Mouse (Mus musculus) naive thymus-derived CD4-positive, alpha-beta T cell, adult 2 months (primary cell): ENCODE measurements at regions not wholly inside any gene's neighbourhood (a gene's known extent, or its start where the extent isn't known, plus 50 kb on each side); places are given as distances from the start of the nearest gene placed in this dataset.
A peak's percentile ranks its signal among the peaks of the same experiment; 100 is the strongest.

ENCODE experiments used
- DNase-seq: peaks from one replicate; pipeline ENCODE4 v3.0.0-alpha.2; 2011; ENCODE audit warnings: low read depth

DNA sequence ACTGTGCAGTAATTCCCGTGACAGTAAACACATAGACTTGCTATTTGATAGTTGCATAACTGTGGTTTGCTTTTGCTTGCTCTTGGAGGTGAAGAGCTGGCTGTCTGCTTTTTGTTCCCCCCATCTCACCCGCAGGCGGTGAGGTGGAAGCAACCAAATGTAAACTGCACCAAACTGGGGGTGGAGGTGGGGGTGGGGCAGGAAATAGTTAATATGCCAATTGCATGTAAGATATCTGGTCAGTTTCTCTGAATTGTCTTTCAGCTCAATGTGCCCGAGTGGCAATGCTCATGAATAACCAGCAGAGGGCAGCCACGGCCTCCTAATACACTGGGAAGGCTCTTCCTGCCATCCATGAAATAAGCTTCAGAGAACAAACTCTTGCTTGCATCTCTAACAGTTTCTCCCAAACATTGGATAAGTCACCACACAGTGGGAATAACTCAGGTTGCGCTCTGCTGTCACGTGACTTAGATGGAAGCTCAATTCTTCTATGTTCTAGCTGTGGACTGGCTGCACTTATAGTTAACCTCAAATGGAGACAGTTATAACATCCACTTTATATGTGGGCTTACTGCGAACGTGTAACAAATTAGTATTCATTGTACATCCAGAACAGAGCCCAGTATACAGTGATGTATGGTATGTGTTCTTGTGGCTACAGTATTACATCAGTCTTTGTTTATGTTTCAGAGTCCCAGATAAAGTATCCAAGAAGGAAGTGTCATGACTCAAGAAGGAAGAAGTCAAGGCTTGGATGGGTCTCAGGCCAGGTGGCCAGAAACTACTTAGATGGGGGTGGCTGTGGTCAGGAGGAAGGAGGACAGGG, 62.0 kb upstream of the Egflam start:
- peak; percentile 13 for DNase-seq

DNA sequence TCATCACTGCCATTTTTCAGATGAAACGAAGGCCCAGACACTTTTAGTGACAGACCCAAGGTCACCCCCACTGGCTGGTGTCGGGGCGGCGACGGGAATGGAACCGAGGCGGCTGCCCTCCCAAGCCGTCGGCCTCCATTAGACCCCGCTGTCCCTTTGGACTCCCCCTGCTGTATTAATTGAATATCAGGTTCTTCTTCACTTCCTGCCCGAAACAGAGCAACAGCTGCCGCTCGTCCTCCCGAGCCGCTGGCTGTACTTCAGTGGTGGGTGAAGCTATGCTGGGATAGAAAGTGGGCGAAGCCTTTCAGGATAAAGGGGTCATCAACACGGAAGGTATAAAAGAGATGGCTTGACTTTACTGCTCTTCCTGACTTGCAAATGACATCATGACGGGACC, 64.4 kb upstream of the Egflam start:
- no peak for DNase-seq

DNA sequence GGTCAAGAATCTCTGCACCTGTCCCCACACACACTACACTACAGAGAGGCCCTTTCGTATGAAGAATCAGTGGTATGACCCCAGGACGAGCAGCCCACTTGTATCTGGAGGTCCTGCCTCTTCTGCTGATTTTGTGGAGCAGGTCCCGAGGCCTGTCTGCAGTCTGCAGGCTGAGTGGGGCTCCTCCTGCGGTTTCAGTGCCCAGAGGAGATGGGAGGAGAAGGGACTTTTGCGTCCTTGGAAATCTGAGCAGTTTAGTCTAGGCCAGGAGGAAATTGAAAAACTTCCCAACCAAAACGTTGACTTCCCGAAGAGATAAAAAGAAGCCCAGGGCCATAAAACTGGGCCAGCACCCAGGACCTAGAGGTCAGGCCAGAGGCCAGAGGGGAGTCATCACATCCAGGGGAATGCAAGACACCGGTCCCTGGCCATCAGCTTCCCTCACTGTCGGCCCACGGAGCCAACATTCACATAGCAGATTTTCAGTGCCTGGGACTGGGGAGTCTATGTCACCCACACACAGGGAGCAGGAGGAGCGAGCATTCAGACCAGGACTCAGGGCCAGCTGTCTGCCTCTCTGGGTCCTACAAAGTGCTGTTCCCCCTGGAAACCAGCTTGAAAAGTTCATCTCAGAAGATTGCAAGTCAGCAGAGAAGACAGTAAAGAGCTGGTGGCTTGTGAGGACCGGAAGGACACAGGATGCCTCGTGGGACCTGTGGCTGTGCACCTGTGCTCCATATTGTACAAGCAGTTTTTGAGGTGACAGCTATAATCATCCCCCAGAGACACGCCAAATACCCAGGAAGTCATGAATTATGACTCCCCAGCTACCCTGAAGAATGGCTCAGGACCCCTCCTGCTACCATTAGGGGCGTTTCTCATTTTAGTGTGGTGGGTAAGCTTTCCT, 65.5 kb upstream of the Egflam start:
- DNase-seq, result no peak

DNA sequence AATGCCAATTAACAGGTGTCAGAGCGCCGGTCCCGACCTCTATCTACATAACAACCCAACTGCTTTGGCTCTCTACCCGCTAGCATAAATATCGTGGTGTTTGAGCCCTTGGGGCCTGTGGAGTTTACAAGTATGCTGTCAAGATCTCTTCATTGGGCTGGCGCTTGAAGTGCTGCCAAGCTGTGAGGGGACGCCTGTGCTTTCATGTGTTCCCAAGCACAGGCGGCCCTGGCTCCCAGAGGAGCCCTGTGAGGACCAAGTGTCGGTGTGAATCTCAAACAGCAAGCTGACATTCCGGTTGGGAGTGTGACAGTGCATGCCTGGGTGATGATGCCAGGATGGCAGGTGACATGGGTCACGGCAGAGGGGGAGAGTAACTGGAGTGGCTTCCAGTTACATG, 82.0 kb upstream of the Egflam start:
- DNase-seq, result no peak

DNA sequence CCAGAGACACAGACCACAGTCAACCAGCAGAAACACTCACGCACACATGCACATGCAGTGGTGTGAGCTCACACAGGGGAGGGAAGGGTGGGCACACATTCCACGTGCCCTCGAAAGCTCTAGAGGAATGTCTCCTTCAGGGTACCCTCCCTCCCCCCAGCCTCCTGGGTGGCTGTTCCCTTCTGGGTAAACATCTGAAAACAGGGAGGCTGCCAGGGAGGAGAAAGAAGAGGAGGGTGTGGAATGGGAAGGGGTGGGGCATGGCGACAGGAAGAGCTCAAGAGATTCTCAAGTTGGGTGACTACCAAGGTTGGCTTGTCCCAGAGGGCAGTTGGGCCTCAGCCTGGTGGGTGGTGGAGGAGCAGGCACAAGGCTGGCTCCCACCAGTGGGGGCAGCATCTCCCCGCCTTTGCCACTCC, 82.6 kb upstream of the Egflam start:
- DNase-seq, result no peak

DNA sequence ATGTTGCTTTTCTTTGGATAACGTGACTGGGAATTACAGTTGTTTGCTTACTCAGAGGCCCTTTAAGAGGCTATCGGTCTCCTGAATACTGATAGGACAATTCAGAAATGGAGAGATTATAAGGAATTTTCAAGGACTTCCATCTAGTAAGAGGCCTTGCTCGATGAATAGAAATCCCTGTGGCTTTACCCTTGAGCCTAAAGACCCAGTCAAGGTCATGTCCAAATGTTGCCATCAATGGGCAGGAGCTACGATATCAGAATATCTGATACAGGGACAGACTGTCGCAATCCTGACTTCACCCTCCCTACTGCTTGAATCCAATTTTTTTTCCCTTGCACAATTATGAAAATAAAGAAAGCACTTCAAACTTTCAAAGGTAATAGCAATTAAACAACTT, 85.5 kb upstream of the Egflam start:
- DNase-seq, result no peak

DNA sequence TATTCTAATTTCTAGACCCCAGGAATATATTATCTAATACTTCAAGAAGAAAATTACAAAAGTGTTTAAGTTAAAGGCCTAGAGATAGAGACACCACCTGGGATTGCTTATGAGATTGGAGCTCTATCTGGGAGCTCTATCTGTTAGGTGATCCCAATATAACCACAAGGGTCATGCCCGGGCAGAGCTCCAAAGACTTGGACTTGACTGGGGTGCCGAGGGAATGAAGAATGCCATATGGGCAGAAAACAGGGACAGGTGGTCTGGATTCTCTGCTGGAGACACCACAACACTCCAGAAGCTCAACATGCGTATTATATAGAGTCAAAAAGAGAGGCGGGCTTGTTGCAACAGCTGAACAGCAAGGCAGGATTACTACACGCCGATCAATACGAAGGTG, 92.9 kb upstream of the Egflam start:
- DNase-seq, result no peak

DNA sequence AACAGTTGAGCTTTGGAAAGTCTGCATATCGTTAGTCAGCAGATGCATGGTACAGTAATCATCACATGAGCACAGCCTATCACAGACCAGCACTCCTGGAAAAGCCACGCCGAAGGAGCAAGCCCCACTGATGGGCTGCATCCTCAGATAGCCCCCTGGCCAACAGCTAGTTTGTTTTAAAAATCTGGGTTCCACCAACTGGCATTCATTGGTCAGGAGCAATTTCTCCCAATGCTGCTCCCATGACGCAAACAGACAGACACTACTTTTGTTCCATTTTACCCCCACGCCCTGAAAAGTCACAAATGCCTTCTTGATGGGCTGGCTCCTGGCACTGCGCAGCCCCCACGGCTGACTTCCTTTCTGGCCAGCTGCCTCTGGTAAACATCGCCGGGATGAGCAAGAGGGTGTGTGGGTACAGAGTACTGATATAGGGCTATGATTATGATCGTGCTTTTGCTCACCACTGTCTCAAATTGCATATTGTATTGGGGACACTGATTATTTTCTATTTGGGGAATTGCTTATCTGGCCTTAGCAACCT, 95.0 kb upstream of the Egflam start:
- DNase-seq, result no peak

DNA sequence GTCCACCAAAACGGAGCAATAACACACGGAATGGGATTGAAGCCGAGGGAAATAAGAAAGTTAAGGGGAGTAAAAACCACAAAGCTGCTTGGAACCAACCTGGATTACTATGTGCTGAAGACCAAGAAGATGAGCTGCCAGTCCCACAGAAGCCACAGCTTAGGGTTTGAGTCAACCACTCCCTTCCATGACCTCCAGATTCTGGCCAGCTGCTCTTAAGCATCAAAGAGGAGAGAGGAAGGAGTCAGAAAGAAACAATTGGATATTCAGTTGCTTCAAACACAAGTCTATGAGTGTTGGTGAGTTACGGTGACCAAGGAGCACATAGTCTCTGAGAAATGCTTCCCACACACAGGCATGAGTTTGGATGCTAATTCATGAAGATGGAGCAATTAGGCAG, 99.7 kb upstream of the Egflam start:
- no peak for DNase-seq

DNA sequence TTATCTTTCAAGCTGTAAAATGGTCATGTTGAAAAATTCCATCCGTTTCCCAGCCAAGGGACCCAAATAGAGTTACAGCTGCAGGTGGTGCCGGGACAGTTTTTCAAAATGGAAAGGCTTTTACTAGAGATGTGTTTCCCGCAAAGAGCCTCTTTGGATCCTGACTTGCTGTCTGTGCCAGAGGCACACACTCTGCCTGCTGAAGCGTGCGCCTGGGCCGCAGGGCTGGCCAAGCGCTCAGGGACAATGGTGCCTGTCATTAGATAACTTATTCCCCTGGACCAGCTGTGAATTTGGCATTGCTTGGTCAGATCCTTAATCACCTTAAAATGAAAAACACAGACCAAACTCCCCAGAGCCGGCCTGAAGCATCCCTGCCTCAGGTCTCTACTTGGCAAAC, 110.3 kb upstream of the Egflam start:
- no peak for DNase-seq

DNA sequence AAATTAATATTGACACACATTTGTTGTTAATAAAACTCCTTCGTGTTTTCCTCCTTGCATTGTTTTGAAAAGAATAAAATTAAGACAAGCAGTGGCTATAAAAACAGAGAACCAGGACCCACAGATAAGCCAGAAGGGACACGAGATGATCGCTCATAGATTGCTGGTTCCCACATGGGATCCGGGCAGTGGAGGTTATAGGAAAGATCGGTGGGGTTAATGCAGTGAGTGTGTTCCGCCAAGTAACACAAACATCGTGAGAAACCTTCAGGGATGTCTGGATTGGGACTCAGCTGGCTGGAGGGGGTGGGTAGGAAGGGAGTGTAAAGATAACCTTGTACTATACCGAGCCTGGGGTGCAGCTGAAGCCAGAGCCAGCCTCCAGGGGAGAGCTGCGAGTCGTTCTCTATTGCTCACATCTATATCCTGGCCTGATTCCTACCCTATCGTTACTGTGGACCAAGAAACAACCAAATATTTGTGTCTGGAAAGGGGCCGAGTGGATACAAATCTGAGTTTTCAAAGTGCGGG, 116.6 kb upstream of the Egflam start:
- no peak for DNase-seq

DNA sequence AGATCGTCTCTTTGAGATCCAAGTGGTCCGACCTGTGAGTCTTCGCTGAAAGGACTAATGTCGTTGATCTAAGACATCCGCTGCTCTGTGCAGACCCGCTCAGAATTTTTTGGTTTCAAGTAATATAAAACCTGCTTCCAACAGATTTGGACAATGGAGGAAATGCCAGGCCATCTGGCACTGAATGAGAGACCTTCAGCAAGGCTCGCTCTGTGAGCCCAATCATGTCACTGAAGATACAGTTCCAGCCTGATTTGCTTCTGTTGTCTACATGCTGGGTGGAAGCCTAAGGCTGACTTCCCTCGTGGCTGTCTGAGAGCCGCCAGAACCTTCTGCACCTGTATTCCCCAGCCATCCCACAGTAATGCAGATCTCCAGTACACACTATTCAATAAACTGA, 123.4 kb upstream of the Egflam start:
- DNase-seq, result no peak

DNA sequence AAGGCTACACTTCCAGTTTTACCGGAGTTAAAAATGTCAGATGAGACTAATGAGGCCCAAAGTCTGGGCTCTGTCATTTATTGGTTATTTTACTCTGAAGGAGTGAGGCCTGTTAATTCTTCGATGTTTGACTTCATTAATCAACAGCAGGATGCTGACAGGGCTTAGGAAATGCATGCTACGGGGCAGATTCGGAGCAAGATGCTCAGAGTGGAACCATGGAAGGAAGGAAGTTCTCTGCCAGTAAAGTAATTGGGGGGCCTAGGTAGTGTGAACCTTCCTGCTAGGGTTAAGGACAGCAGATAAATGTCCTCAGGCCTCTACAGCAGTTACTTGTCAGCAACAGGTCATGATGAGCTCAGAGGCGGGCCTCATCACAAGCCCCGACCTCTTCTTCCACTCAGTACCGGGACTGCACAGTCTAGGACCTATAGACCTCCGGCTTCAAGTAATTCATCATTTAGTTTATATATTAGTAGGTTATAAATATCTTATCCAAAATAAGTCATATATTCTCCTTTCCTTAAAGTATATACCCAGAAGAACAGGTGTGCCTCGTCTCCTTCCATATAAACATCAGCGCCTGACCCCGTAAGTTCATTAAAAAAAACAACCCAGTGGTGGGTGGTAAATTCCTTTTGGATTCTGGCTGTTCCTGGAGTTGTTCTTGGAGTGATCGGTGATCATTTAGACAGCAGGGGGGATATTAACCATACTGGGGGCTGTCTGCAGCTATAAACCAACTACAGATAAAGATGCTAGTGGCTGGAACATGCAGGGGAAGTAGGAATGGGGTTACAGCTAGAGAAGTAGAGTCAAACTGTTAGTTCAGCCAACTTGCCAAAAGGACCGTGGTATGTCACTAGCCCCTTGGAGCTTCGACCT, 124.9 kb upstream of the Egflam start:
- DNase-seq, result no peak

DNA sequence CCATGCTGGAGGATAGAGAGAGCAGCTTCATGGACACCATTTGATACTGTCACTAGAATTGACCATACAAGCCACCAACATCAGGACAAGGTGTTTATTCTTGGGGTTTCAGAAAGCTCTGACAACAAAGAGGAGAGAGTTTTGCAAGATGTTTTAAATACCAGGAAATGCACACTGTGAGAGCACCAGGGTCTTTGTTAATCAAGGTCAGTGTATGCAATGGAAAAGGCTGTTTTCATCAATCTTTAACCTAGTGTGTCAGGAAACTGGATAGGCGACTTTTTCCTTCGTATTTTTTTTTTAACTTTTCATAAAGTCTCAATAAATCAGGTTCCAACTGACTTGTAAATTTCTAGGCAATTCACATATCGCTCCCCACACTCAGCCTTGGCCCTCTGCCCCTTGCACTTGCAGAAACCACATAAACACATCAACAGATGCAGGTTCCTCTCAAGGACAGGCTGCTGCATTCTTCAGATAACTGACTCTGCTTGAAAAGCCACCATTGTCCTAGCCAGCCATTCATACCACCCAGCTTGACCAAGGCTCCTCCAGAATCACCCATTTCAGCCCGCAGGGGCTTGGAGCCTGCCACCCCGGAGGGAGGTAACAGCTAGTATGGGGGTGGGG, 132.9 kb upstream of the Egflam start:
- no peak for DNase-seq

DNA sequence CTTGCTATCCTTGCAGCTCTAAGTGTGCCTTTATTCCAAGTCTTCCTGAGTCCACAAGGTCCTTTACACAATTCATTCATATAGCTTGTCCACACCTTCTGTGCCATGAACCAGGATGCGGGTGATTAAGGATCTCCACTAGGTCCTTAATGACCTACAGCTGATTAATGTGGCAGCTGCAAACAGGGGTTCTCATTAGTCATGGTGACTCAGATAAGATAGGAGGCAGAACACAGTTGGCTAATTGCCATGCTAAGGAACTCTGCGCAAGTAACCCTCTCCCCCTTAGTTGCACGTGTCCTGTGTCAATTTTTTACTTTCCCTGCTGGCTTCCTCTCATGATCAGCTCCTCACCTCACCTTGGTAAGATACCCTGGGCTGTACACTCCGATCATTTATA, 139.7 kb upstream of the Egflam start:
- no peak for DNase-seq

DNA sequence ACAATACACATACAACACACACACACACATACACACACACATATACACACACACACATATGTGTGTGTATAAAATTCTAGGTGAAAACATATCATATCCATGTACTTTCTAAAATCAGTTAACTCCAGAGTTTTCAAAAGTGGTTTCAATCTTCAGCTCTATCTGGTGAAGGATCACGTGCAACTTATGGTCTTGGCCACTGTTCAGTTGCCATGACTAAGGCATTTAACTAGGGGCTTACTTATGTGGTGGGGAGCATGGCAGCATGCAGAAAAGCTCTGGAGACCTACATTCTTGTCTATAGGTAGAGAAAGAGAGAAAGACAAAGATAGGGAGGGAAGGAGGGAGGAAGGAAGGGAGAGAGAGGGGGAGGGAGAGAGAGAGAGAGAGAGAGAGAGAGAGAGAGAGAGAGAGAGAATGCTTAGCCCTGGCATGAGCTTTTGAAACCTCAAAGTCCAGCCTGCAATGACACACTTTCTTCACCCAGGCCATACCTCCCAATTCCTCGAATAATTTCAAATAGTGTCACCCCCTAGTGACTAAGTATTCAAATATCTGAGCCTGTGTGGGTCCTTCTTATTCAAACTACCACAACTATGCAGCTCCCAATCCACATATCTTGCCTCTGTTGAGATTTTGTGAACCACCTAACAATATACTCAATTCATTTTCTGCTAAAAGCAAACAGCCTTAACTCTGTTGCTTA, 155.1 kb upstream of the Egflam start:
- DNase-seq, result no peak

DNA sequence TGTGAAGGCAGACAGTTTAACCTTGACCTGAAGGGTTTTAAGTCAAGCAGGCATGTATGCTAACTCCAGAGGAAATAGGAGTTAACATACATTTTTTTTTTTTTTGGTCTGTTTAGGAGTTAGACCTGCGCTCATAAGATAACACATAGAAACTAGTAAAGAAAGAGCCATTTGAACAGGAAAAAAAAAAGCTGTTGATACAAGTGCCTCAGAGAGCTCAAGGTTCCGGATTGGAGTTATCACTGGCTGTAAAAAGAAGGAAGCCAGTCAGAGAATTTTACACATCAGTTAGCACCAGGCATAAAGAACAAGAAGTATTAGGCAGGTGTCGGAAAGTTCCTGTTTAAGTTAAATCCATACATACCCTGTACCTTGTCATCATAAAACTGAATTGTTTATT, 156.2 kb upstream of the Egflam start:
- DNase-seq, result no peak

DNA sequence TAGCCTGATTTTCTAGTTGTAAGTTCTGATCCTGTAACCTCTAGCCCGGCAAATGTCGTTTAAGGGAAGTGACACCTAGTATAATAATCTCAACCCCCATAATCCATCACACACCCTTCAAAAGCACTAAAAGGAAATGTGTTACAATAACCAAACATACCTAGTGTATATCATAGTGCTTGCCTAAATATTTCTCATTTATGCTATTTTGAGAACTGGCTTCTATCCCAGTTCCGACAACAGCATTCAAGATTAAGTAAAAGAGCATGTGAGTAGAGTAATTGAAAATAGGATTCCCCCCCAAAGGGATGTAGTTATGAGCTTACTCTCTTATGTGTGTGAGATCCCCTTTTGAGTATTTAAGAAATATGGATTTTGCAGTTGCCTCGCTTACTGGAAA, 165.1 kb upstream of the Egflam start:
- DNase-seq, result no peak

DNA sequence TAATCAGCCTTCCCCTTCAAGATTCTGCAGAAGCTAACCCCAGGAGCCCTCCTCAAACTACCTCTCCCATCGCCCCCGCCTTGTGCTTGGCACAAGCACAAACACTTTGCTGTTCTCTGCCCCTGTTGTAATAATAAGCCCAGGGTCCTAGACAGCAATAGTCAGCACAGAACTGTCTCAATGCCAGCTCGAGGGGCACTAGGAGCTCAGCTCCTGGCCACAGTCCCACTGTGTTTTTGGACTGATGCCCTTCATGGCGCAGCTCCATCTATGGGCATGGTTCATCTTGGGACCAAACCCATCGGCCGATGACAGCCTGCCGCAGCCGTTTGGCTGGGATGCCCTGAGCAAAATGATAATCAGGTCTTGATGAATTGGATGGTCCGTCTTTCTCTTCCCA, 165.5 kb upstream of the Egflam start:
- no peak for DNase-seq

DNA sequence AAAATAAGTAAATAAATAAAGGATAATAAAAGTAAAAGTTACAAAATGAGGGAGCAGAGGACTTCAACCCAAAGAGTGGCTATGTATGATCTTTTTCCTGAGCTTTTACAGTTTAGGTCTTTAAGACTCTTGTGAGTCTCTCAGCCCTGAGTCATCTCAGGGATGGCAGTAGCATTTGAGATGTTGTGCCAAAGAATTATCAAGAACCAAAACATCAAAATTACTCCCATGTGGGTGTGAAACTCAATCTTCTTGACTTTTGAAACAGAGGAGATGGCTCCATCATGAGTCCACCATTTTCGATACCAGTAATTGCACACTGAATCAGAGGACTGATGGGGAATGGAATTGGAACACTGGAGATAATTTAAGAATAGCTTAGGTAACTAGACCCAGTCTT, 174.0 kb upstream of the Egflam start:
- DNase-seq, result no peak

DNA sequence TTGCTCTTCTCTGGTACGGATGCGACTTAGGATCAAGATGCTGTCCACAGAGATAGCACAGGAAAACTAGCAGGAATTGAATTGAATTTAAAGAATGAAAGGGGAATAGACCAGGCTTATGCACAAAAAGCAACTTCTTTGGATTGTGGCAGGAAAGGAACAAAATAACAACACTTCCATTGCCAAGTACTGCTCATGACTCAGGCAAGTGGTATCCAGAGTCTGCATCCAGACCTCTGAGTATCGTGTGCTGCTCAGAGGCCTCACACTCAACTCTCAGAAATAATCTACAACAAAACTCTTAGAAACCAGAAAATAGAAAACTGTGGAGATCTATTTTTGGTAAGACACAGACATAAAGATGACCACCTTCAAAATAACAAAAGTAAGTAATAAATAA, 176.1 kb upstream of the Egflam start:
- DNase-seq, result no peak
